Mouse (Mus musculus): ENCODE data around the gene Aar2. TPM values are rescaled to one million over a fixed set of nuclear protein-coding genes. Genes with fewer than 3 reads are reported as not detected.
A peak's percentile ranks its signal among the peaks of the same experiment; 100 is the strongest.

Gene Aar2
- polyA plus RNA-seq, 1 experiment = 16.4 TPM

DNA sequence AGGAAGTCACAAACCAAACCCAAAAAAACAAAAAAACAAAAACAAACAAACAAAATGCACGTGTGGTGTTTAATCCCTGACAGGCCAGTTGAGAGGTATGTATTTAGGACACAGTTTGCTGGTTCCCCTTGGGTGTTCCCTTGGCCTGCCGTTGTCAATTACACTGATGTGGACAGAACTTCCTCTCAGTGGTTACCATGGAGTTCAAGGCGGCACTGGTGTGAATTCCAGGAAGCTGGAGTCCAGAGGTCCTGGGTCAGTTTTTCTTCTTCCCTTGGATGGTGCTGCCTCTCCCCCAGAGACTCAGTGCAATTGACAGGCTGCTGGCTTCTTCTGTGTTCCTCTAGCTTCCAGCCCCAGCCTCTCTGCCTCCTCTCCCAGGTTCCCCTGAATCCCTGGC lies 23.3 kb upstream of the Aar2 start:
- no peaks in the 10 kb centered on the region for H3K36me3 ChIP-seq (ENCODE audit: control insufficient read depth, insufficient read depth, low read length, poor library complexity, severe bottlenecking)
- no peak for TF ChIP-seq EP300 (IDR thresholded peaks at IDR 0.05; ENCODE audit: insufficient read depth, low read depth, low read length)
- TF ChIP-seq CTCF (IDR thresholded peaks at IDR 0.05; ENCODE audit: low read depth, low read length) = no peak
- no peak for TF ChIP-seq POLR2A (IDR thresholded peaks at IDR 0.05; ENCODE audit: insufficient read depth, low read length)
- no peak overlapping the region for H3K9ac ChIP-seq (ENCODE audit: low read depth, poor library complexity, severe bottlenecking)
- no peaks in the 10 kb centered on the region for H3K4me1 ChIP-seq (ENCODE audit: control insufficient read depth, insufficient read depth, low read length)
- H3K27me3 ChIP-seq (ENCODE audit: control insufficient read depth, insufficient read depth, low read length, poor library complexity, severe bottlenecking) = no peaks in the 10 kb centered on the region
- H3K9me3 ChIP-seq (replicated peaks; ENCODE audit: control insufficient read depth, insufficient read depth, low read length, poor library complexity, severe bottlenecking) = no peaks in the 10 kb centered on the region
- H3K27ac ChIP-seq (ENCODE audit: insufficient read depth, low read length) = no peak overlapping the region
- H3K4me3 ChIP-seq (ENCODE audit: low read depth, low read length) = no peak overlapping the region

GRCm38 (mm10) chr2:156529726-156530125 lies 17.7 kb upstream of the Aar2 start:
- no peak overlapping the region for H3K4me3 ChIP-seq (ENCODE audit: low read depth, low read length)
- H3K27me3 ChIP-seq (ENCODE audit: control insufficient read depth, insufficient read depth, low read length, poor library complexity, severe bottlenecking) = no peaks in the 10 kb centered on the region
- TF ChIP-seq POLR2A (IDR thresholded peaks at IDR 0.05; ENCODE audit: insufficient read depth, low read length) = no peak
- peak; percentile 51 for TF ChIP-seq CTCF (IDR thresholded peaks at IDR 0.05; ENCODE audit: low read depth, low read length)
- no peak for TF ChIP-seq EP300 (IDR thresholded peaks at IDR 0.05; ENCODE audit: insufficient read depth, low read depth, low read length)
- no peaks in the 10 kb centered on the region for H3K36me3 ChIP-seq (ENCODE audit: control insufficient read depth, insufficient read depth, low read length, poor library complexity, severe bottlenecking)
- H3K4me1 ChIP-seq (ENCODE audit: control insufficient read depth, insufficient read depth, low read length) = no peaks in the 10 kb centered on the region
- no peak overlapping the region for H3K27ac ChIP-seq (ENCODE audit: insufficient read depth, low read length)
- H3K9me3 ChIP-seq (replicated peaks; ENCODE audit: control insufficient read depth, insufficient read depth, low read length, poor library complexity, severe bottlenecking) = no peaks in the 10 kb centered on the region
- H3K9ac ChIP-seq (ENCODE audit: low read depth, poor library complexity, severe bottlenecking) = no peak overlapping the region

DNA sequence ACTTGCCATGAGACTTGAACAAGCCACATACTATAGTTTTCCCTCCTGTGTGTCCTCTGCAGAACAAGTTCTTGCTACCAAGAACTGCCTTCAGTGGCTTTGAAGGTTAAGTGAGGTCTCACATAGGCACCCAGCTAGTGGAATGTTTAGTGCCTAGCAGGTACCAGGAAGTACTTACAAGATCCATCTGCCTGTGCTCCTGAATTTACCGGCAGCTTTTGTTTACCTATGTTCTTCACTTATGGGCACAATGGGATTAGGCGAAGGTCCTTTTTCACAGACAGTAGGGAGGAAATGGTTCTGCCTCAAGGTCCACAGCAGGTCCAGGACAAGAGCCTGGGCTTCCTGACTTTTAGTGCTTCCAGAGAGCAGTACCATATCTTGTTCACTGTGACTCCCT lies 14.2 kb upstream of the Aar2 start:
- no peak for TF ChIP-seq CTCF (IDR thresholded peaks at IDR 0.05; ENCODE audit: low read depth, low read length)
- TF ChIP-seq EP300 (IDR thresholded peaks at IDR 0.05; ENCODE audit: insufficient read depth, low read depth, low read length) = no peak
- H3K9me3 ChIP-seq (replicated peaks; ENCODE audit: control insufficient read depth, insufficient read depth, low read length, poor library complexity, severe bottlenecking) = no peaks in the 10 kb centered on the region

DNA sequence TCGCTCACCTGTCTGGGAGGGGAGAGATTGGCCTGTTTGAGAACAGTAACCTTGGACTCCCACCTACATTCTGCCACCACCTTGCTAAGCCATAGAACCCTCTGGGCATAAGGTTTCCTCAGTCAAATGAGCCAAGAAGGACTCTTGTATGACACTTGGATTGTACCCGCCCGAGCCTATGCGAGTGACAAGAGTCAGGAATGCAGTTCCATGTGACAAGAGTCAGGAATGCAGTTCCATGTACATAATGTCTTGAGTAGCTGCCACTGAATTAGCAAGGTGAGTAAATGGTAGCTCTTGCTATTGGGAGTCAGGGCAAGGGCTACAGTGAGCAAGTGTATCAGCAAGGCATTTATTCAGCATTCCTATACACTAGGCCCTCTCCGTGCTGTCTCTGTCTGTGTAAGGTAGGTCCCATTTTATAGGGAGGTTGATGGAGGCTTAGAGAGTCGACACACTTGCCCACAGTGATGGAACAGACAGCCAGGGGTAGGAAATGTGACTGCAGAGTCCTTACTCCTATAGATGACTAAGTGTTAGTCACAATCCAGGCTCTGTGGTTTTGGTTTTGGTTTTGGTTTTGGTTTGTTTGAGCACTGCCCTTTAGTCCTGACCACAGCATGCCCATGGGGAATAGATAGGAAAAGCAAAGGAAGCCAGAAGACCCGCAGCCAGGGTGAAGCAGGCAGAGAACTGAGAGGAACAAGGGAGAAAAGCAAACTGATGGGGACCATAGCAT lies 8.4 kb upstream of the Aar2 start:
- H3K9me3 ChIP-seq (replicated peaks; ENCODE audit: control insufficient read depth, insufficient read depth, low read length, poor library complexity, severe bottlenecking) = no peaks in the 10 kb centered on the region
- no peaks in the 10 kb centered on the region for H3K4me1 ChIP-seq (ENCODE audit: control insufficient read depth, insufficient read depth, low read length)
- no peaks in the 10 kb centered on the region for H3K27me3 ChIP-seq (ENCODE audit: control insufficient read depth, insufficient read depth, low read length, poor library complexity, severe bottlenecking)
- H3K27ac ChIP-seq (ENCODE audit: insufficient read depth, low read length) = no peak overlapping the region
- H3K9ac ChIP-seq (ENCODE audit: low read depth, poor library complexity, severe bottlenecking) = no peak overlapping the region
- no peaks in the 10 kb centered on the region for H3K36me3 ChIP-seq (ENCODE audit: control insufficient read depth, insufficient read depth, low read length, poor library complexity, severe bottlenecking)
- TF ChIP-seq EP300 (IDR thresholded peaks at IDR 0.05; ENCODE audit: insufficient read depth, low read depth, low read length) (no peak), CTCF (IDR thresholded peaks at IDR 0.05; ENCODE audit: low read depth, low read length) (no peak), POLR2A (IDR thresholded peaks at IDR 0.05; ENCODE audit: insufficient read depth, low read length) (no peak)
- H3K4me3 ChIP-seq (ENCODE audit: low read depth, low read length) = no peak overlapping the region

More for the DNA sequence above, 14.2 kb upstream of the Aar2 start:
- Histone ChIP-seq H3K4me3 (ENCODE audit: low read depth, low read length) (no peak overlapping the region), H3K27me3 (ENCODE audit: control insufficient read depth, insufficient read depth, low read length, poor library complexity, severe bottlenecking) (no peaks in the 10 kb centered on the region), H3K36me3 (ENCODE audit: control insufficient read depth, insufficient read depth, low read length, poor library complexity, severe bottlenecking) (no peaks in the 10 kb centered on the region), H3K4me1 (ENCODE audit: control insufficient read depth, insufficient read depth, low read length) (no peaks in the 10 kb centered on the region), H3K27ac (ENCODE audit: insufficient read depth, low read length) (no peak overlapping the region), H3K9ac (ENCODE audit: low read depth, poor library complexity, severe bottlenecking) (no peak overlapping the region)

DNA sequence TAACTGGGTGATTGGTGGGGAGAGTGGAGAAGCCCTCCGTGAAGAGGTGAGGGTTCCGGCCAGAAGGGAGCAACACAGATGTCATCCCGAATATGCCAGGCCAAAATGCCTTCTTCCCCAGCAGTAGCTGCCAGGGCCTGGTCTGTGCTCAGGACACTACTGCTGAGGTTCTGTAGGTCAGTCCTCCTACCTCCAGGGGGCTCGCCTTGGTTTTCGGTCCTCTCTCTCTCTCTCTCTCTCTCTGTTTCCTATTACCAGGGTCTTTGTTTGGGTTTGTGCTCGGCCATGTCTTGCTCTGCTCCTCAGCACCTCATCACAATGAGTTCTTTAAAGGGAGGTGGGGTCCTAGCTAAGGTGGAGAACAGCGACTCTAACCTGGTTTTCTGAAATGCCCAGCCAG lies 6.4 kb upstream of the Aar2 start:
- no peaks in the 10 kb centered on the region for H3K27me3 ChIP-seq (ENCODE audit: control insufficient read depth, insufficient read depth, low read length, poor library complexity, severe bottlenecking)
- H3K4me1 ChIP-seq (ENCODE audit: control insufficient read depth, insufficient read depth, low read length) = no peaks in the 10 kb centered on the region
- H3K27ac ChIP-seq (ENCODE audit: insufficient read depth, low read length) = no peak overlapping the region
- no peak for TF ChIP-seq EP300 (IDR thresholded peaks at IDR 0.05; ENCODE audit: insufficient read depth, low read depth, low read length)
- TF ChIP-seq CTCF (IDR thresholded peaks at IDR 0.05; ENCODE audit: low read depth, low read length) = peak; percentile 26
- no peak for TF ChIP-seq POLR2A (IDR thresholded peaks at IDR 0.05; ENCODE audit: insufficient read depth, low read length)
- no peaks in the 10 kb centered on the region for H3K9me3 ChIP-seq (replicated peaks; ENCODE audit: control insufficient read depth, insufficient read depth, low read length, poor library complexity, severe bottlenecking)
- H3K4me3 ChIP-seq (ENCODE audit: low read depth, low read length) = no peak overlapping the region
- H3K36me3 ChIP-seq (ENCODE audit: control insufficient read depth, insufficient read depth, low read length, poor library complexity, severe bottlenecking) = no peaks in the 10 kb centered on the region
- no peak overlapping the region for H3K9ac ChIP-seq (ENCODE audit: low read depth, poor library complexity, severe bottlenecking)

DNA sequence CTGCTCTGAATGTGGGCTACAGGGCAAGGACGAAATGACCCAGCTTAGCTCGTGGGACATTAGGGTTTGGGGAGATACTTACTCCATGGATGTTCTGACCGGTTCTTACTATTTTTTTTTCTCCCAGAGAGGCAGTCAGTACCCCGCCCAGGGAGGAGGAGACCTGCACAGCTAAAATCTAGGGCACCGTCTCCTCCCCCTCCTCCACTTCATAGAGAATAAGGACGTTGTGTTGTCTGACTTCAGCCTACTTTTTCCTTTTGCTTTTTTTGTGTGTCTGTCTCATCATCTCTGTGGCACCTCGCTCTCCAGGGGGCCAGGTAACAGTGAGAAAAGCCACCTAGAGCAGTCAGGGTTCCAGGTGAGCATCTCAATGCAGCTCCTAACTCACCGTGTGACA lies 5.0 kb upstream of the Aar2 start:
- Histone ChIP-seq H3K9me3 (replicated peaks; ENCODE audit: control insufficient read depth, insufficient read depth, low read length, poor library complexity, severe bottlenecking) (no peaks in the 10 kb centered on the region), H3K9ac (ENCODE audit: low read depth, poor library complexity, severe bottlenecking) (no peak overlapping the region), H3K36me3 (ENCODE audit: control insufficient read depth, insufficient read depth, low read length, poor library complexity, severe bottlenecking) (no peaks in the 10 kb centered on the region), H3K4me3 (ENCODE audit: low read depth, low read length) (no peak overlapping the region), H3K4me1 (ENCODE audit: control insufficient read depth, insufficient read depth, low read length) (no peaks in the 10 kb centered on the region), H3K27me3 (ENCODE audit: control insufficient read depth, insufficient read depth, low read length, poor library complexity, severe bottlenecking) (no peaks in the 10 kb centered on the region), H3K27ac (ENCODE audit: insufficient read depth, low read length) (no peak overlapping the region)
- TF ChIP-seq CTCF (IDR thresholded peaks at IDR 0.05; ENCODE audit: low read depth, low read length) (no peak), POLR2A (IDR thresholded peaks at IDR 0.05; ENCODE audit: insufficient read depth, low read length) (no peak)
